Mouse (Mus musculus): Measurements from ENCODE around the gene Atcay. TPM values are rescaled to one million over a fixed set of nuclear protein-coding genes. Genes with fewer than 3 reads are reported as not detected.
"Not testable (repeated sequence)": the region's sequence is repeated elsewhere in the genome, so short reads cannot be mapped to it uniquely, and the experiment has no call there.

Atcay gene
- polyA plus RNA-seq, 1 experiment from 2014 or later, result 8.7 TPM

DNA sequence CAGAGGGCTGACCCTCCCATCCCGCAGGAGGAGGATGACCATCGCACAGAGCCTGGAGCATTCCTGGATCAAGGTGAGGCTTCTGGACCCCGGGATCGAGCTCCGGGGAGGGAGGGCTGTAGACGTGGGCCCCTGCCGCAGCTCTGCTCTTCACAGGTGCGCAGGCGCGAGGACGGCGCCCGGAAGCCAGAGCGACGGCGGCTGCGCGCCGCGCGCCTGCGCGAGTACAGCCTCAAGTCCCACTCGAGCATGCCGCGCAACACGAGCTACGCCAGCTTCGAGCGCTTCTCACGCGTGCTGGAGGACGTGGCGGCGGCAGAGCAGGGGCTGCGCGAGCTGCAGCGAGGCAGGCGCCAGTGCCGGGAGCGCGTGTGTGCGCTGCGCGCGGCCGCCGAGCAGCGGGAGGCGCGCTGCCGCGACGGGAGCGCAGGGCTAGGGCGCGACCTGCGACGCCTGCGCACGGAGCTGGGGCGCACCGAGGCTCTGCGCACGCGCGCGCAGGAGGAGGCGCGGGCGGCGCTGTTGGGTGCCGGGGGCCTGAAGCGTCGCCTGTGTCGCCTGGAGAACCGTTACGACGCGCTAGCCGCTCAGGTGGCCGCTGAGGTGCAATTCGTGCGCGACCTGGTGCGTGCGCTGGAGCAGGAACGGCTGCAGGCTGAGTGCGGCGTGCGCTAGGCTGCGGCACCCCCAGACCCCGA lies 38.2 kb downstream of the Atcay start:
- H3K4me1 ChIP-seq, result peaks cover 39% of the 10 kb centered on the region
- peak; percentile 79 for DNase-seq (ENCODE audit: low spot score)
- H3K36me3 ChIP-seq, result peaks cover 33% of the 10 kb centered on the region
- peak overlapping the region; percentile 77 for H3K4me3 ChIP-seq
- H3K27ac ChIP-seq (replicated peaks), result peak overlapping the region; percentile 93
- peaks cover 47% of the 10 kb centered on the region for H3K27me3 ChIP-seq (ENCODE audit: low read depth, poor library complexity, severe bottlenecking)
- WGBS, result under 1% methylated on average over 91 of the region's 93 CpGs
- H3K9me3 ChIP-seq (replicated peaks), result no peaks in the 10 kb centered on the region

GRCm38 (mm10) chr10:81191342-81191982 lies 39.2 kb downstream of the Atcay start:
- peaks cover 39% of the 10 kb centered on the region for H3K4me1 ChIP-seq
- H3K27ac ChIP-seq (replicated peaks), result peak overlapping the region; percentile 93; the same call in 1 of the 2 replicates
- no peak for DNase-seq (ENCODE audit: low spot score)
- peaks cover 42% of the 10 kb centered on the region for H3K36me3 ChIP-seq
- no peaks in the 10 kb centered on the region for H3K9me3 ChIP-seq (replicated peaks)
- peaks cover 38% of the 10 kb centered on the region for H3K27me3 ChIP-seq (ENCODE audit: low read depth, poor library complexity, severe bottlenecking)
- H3K4me3 ChIP-seq, result peak overlapping the region; percentile 77
- WGBS, result 93% methylated on average over 18 of the region's 18 CpGs

DNA sequence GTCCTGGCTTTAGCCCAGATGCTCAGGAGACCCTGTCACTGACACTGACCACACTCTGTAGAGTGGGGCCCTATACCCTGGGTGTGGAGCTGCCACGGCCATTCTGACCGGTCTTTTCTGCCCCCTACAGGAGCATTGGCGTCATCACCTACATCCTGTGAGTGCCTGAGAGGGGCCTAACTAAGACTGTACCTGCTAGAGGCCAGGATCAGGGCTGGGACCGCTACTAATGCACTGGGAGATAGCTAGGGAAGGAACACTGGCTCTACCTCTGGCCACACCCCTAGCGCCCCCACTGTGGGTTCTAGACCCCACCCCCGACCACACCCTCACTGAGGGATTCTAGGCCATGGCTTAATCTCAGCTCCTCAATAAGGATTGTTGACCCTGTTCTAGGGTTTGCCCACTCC lies 39.7 kb downstream of the Atcay start:
- Histone ChIP-seq H3K27me3 (ENCODE audit: low read depth, poor library complexity, severe bottlenecking) (peaks cover 32% of the 10 kb centered on the region), H3K27ac (replicated peaks) (no peak overlapping the region), H3K36me3 (peaks cover 45% of the 10 kb centered on the region), H3K9me3 (replicated peaks) (no peaks in the 10 kb centered on the region), H3K4me1 (peaks cover 39% of the 10 kb centered on the region), H3K4me3 (no peak overlapping the region)
- WGBS, result 78% methylated on average over 6 of the region's 6 CpGs
- no peak for DNase-seq (ENCODE audit: low spot score)

DNA sequence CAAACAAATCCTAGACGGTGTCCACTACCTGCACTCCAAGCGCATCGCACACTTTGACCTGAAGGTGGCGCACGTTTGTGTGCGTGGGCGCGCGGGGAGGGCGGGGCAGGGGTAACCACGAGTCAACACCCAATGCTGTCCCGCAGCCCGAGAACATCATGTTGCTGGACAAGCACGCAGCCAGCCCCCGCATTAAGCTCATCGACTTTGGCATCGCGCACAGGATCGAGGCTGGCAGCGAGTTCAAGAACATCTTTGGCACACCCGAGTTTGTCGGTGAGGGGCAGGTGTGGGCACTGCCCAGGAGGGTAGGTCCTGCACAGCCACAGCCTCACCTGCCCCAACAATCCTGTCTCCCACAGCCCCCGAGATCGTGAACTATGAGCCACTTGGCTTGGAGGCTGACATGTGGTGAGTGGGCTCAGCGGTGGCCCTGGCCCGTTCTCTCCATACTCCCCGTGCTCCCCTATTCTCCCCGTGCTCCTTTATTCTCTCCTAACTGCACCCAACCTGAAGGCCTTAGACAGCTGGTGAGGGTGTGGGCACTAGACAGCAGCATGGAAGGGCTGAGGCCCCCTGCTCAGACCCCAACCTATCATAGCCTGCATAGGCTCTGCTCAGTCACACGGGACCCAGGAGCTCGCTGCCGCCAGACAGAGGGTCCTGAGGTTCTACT lies 40.3 kb downstream of the Atcay start:
- peak; percentile 47 for DNase-seq (ENCODE audit: low spot score)
- peaks cover 27% of the 10 kb centered on the region for H3K27me3 ChIP-seq (ENCODE audit: low read depth, poor library complexity, severe bottlenecking)
- whole genome bisulfite sequencing, result 70% methylated on average over 31 of the region's 31 CpGs
- H3K4me3 ChIP-seq, result no peak overlapping the region
- H3K36me3 ChIP-seq, result peaks cover 50% of the 10 kb centered on the region
- H3K4me1 ChIP-seq, result peaks cover 39% of the 10 kb centered on the region
- no peak overlapping the region for H3K27ac ChIP-seq (replicated peaks)
- no peaks in the 10 kb centered on the region for H3K9me3 ChIP-seq (replicated peaks)

DNA sequence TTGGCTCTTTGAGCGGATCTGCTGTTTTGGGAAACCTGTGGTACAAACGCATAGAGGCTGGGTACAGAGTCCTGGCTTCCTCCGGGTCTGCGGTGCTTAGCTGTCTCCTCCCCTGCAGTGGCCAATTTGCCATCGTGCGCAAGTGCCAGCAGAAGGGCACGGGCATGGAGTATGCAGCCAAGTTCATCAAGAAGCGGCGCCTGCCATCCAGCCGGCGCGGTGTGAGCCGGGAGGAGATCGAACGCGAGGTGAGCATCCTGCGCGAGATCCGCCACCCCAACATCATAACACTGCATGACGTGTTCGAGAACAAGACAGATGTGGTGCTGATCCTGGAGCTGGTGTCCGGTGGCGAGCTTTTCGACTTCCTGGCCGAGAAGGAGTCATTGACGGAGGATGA lies 40.8 kb downstream of the Atcay start:
- no peak overlapping the region for H3K27ac ChIP-seq (replicated peaks)
- DNase-seq (ENCODE audit: low spot score), result no peak
- no peaks in the 10 kb centered on the region for H3K9me3 ChIP-seq (replicated peaks)
- no peak overlapping the region for H3K4me3 ChIP-seq
- 75% methylated on average over 26 of the region's 26 CpGs for WGBS
- H3K36me3 ChIP-seq, result peaks cover 55% of the 10 kb centered on the region
- H3K4me1 ChIP-seq, result peaks cover 40% of the 10 kb centered on the region
- peaks cover 21% of the 10 kb centered on the region for H3K27me3 ChIP-seq (ENCODE audit: low read depth, poor library complexity, severe bottlenecking)

DNA sequence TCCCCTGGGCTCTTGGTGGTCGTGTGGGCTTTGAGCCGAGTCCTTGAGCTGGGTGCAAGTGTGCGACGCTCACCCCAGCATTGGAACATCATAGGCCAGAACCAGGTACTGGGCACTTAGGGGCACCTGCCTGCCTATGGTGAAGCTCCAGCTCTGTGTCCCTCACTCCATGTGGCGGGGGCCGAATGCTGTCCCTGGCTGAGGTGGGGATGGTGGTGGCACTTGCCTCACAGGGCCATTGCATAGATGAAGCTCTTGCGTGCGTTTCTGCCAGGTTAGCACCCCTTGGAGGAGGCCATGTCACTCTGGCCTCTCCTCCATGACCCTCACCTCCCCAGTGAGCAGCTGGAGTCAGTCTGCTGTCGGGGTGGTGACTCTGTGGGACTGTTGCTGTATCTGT lies 43.5 kb downstream of the Atcay start:
- WGBS, result 96% methylated on average over 9 of the region's 9 CpGs
- H3K36me3 ChIP-seq, result peaks cover 70% of the 10 kb centered on the region

GRCm38 (mm10) chr10:81184765-81185164 lies 45.9 kb downstream of the Atcay start:
- peak overlapping the region; percentile 43; the same call in 1 of the 2 replicates for H3K27ac ChIP-seq (replicated peaks)
- H3K36me3 ChIP-seq, result peaks cover 75% of the 10 kb centered on the region
- 73% methylated on average over 4 of the region's 4 CpGs for WGBS
- no peaks in the 10 kb centered on the region for H3K27me3 ChIP-seq (ENCODE audit: low read depth, poor library complexity, severe bottlenecking)
- 0 out of 2 replicates have a peak overlapping the region, but pooled peaks have one; percentile 73 for H3K4me3 ChIP-seq
- H3K9me3 ChIP-seq (replicated peaks), result no peaks in the 10 kb centered on the region
- DNase-seq (ENCODE audit: low spot score), result peak; percentile 37
- peaks cover 38% of the 10 kb centered on the region for H3K4me1 ChIP-seq

More for the DNA sequence above, 43.5 kb downstream of the Atcay start:
- H3K9me3 ChIP-seq (replicated peaks), result no peaks in the 10 kb centered on the region
- peak overlapping the region; percentile 9; the same call in 1 of the 2 replicates for H3K4me3 ChIP-seq
- no peaks in the 10 kb centered on the region for H3K27me3 ChIP-seq (ENCODE audit: low read depth, poor library complexity, severe bottlenecking)
- no peak overlapping the region for H3K27ac ChIP-seq (replicated peaks)
- H3K4me1 ChIP-seq, result peaks cover 34% of the 10 kb centered on the region
- no peak for DNase-seq (ENCODE audit: low spot score)

- peak within 1 kb of the TSS; percentile 73 for H3K4me3 ChIP-seq
- WGBS, result 87% methylated on average over 5 of the region's 5 CpGs
- H3K4me1 ChIP-seq, result peaks cover 46% of the 10 kb centered on the region
- no peaks in the 10 kb centered on the region for H3K27me3 ChIP-seq (ENCODE audit: low read depth, poor library complexity, severe bottlenecking)
- peaks cover 80% of the 10 kb centered on the region for H3K36me3 ChIP-seq
- no peak for DNase-seq (ENCODE audit: low spot score)
- no peaks in the 10 kb centered on the region for H3K9me3 ChIP-seq (replicated peaks)
- H3K27ac ChIP-seq (replicated peaks), result peak within 1 kb of the TSS; percentile 88
Measured at GRCm38 (mm10) chr10:81183805-81184204, 46.8 kb downstream of the Atcay start, which contains the start of gene 4930442H23Rik. 4930442H23Rik (minus strand) TSS chr10:81183849.

- H3K4me3 ChIP-seq, result peak within 1 kb of the TSS; percentile 73
- 4% methylated on average over 53 of the region's 53 CpGs for WGBS
- H3K27me3 ChIP-seq (ENCODE audit: low read depth, poor library complexity, severe bottlenecking), result no peaks in the 10 kb centered on the region
- H3K36me3 ChIP-seq, result peaks cover 84% of the 10 kb centered on the region
- DNase-seq (ENCODE audit: low spot score), result peak; percentile 99
- H3K9me3 ChIP-seq (replicated peaks), result no peaks in the 10 kb centered on the region
- peaks cover 58% of the 10 kb centered on the region for H3K4me1 ChIP-seq
- peak within 1 kb of the TSS; percentile 88 for H3K27ac ChIP-seq (replicated peaks)
Measured at GRCm38 (mm10) chr10:81182336-81183333, 48.0 kb downstream of the Atcay start, which contains the start of gene Dapk3. Dapk3 (plus strand) TSS chr10:81183005.

DNA sequence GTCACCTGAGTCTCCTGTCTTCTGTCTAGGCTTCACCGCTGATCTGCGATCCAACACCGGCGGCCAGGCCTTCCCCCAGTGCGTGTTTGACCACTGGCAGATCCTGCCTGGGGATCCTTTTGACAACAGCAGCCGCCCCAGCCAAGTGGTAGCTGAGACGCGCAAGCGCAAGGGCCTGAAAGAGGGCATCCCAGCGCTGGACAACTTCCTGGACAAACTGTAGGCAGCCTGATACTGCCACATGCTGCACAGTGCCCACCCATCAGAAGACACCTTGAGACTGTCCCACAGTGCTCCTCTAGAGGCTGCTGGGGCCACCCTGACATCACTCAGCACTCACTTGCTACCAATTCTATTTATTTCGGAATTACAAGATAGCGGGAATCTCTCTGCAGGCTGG lies 48.8 kb downstream of the Atcay start:
- H3K9me3 ChIP-seq (replicated peaks); DNase-seq (ENCODE audit: low spot score); H3K27ac ChIP-seq (replicated peaks); H3K27me3 ChIP-seq (ENCODE audit: low read depth, poor library complexity, severe bottlenecking): not testable (repeated sequence)
- peak overlapping the region; percentile 73; the same call in 1 of the 2 replicates for H3K4me3 ChIP-seq
- WGBS, result 78% methylated on average over 12 of the region's 12 CpGs
- peaks cover 62% of the 10 kb centered on the region for H3K4me1 ChIP-seq
- H3K36me3 ChIP-seq, result peaks cover 84% of the 10 kb centered on the region

GRCm38 (mm10) chr10:81180946-81181345 lies 49.7 kb downstream of the Atcay start:
- Histone ChIP-seq H3K27ac (replicated peaks) (no peak overlapping the region), H3K9me3 (replicated peaks) (no peaks in the 10 kb centered on the region), H3K36me3 (peaks cover 77% of the 10 kb centered on the region), H3K27me3 (ENCODE audit: low read depth, poor library complexity, severe bottlenecking) (no peaks in the 10 kb centered on the region), H3K4me3 (peak overlapping the region; percentile 23; the same call in 1 of the 2 replicates), H3K4me1 (peaks cover 64% of the 10 kb centered on the region)
- DNase-seq (ENCODE audit: low spot score), result no peak
- 93% methylated on average over 13 of the region's 13 CpGs for WGBS

All from midbrain, embryonic 10.5 days (tissue).